9 mouse cellular contexts compared by ENCODE assay signal in the genomic region with DNA sequence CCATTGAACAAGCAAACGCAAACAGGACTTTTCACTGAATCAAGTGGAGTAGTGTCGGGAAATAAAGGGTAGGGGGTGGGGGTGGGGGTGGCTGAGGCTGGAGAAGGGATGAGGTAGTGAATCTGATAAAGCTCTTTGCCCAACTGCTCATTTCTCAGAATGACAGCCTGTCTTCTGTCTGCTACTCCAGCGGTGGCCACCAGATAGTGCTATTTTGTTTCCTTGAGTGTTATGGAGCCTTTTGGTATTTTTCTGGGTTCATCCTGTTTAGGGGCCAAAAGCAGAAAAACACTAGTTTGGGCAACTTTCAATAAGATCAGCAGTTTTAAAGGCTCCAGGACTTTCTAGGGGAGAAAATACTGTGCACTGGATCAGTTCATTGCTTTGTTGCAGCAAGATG. TPM values are rescaled to one million over a fixed set of nuclear protein-coding genes. Genes with fewer than 3 reads are reported as not detected.
A peak's percentile ranks its signal among the peaks of the same experiment; 100 is the strongest.
DNase-seq lines count a peak whose midpoint lies in the region; ATAC-seq and TF ChIP-seq lines count a peak whose summit lies in the region.
"Had no signal": no experiment of that assay in that cellular context is flagged by ENCODE, and none has a peak within 500 bp of the region (broad histone marks: within the 10 kb centered on the region; RNA-seq: fewer than 3 reads in every experiment).

No protein-coding gene starts in this region.

- H3K79me2 ChIP-seq in MEL (ENCODE audit: control insufficient read depth, insufficient read depth, low read length, poor library complexity) = no peaks in the 10 kb centered on the region

- H3K4me1 ChIP-seq in MEL (ENCODE audit: control insufficient read depth in 1 of 2, insufficient read depth in 2 of 2, low read length in 2 of 2) = no peaks in the 10 kb centered on the region
- no peaks in the 10 kb centered on the region for H3K4me1 ChIP-seq in midbrain, embryonic 15.5 days

- TF ChIP-seq POLR2A in MEL (IDR thresholded peaks at IDR 0.05; ENCODE audit: control insufficient read depth in 1 of 2, insufficient read depth in 1 of 2, low read depth in 1 of 2, low read length in 2 of 2, poor library complexity in 1 of 2) = no peak

- peak; percentile 54 for ATAC-seq in inflammation-experienced regulatory T-cells, adult 6 months
- peak; percentile 34; the same call in 1 of the 2 replicates for ATAC-seq in midbrain, embryonic 15.5 days (replicated peaks)

- no peak overlapping the region for H3K4me3 ChIP-seq in left cerebral cortex, adult 2 months
- no peak overlapping the region for H3K4me3 ChIP-seq in MEL (ENCODE audit: control insufficient read depth in 1 of 2, insufficient read depth in 1 of 2, low read depth in 2 of 2, low read length in 2 of 2)
- H3K4me3 ChIP-seq in midbrain, embryonic 15.5 days = no peak overlapping the region
- H3K4me3 ChIP-seq: embryonic facial prominence, embryonic 12.5 days had no signal

- H3K9ac ChIP-seq in MEL (ENCODE audit: control insufficient read depth, low read depth, low read length, poor library complexity, severe bottlenecking) = no peak overlapping the region
- H3K9ac ChIP-seq in midbrain, embryonic 15.5 days = no peak overlapping the region
- H3K9ac ChIP-seq: embryonic facial prominence, embryonic 12.5 days had no signal

- TF ChIP-seq CTCF in left cerebral cortex, adult 2 months (IDR thresholded peaks at IDR 0.05) = peak; percentile 68
- TF ChIP-seq CTCF in MEL (IDR thresholded peaks at IDR 0.05 in 2 of 3, conservative IDR thresholded peaks at IDR 0.05 in 1 of 3; ENCODE audit: control insufficient read depth in 1 of 3, insufficient read depth in 1 of 3, low read depth in 2 of 3, low read length in 3 of 3, poor library complexity in 1 of 3, severe bottlenecking in 1 of 3) = peak; percentile 23 to 68 (median 49); a peak in 4 of 6 replicates

- H3K27ac ChIP-seq in left cerebral cortex, adult 2 months = no peak overlapping the region
- no peak overlapping the region for H3K27ac ChIP-seq in MEL (ENCODE audit: control insufficient read depth, low read depth, low read length)
- peak overlapping the region; percentile 19; the same call in 1 of the 2 replicates for H3K27ac ChIP-seq in midbrain, embryonic 15.5 days
- H3K27ac ChIP-seq: embryonic facial prominence, embryonic 12.5 days had no signal

- H3K36me3 ChIP-seq in MEL (ENCODE audit: control insufficient read depth in 1 of 2, insufficient read depth in 2 of 2, low read length in 2 of 2) = peaks cover 0 to 8% of the 10 kb centered on the region in 2 experiments; a peak in 2 of 4 replicates
- peaks cover 17% of the 10 kb centered on the region for H3K36me3 ChIP-seq in midbrain, embryonic 15.5 days (replicated peaks)

- H3K27me3 ChIP-seq in MEL (ENCODE audit: control insufficient read depth in 1 of 2, insufficient read depth in 2 of 2, low read length in 2 of 2) = no peaks in the 10 kb centered on the region
- no peaks in the 10 kb centered on the region for H3K27me3 ChIP-seq in midbrain, embryonic 15.5 days (replicated peaks)
- H3K27me3 ChIP-seq: embryonic facial prominence, embryonic 12.5 days had no signal

- intact Hi-C loops in left cerebral cortex, adult 2 months (cut with DNase I) = loop anchor here (5.0 kb wide), 2 partner anchors 71 to 326 kb away; a partner anchor contains a TSS
- intact Hi-C loops in left cerebral cortex, postnatal 36 days (cut with DNase I) = loop anchor here (5.0 kb wide), 2 partner anchors 191 to 216 kb away; no protein-coding TSS in a partner anchor

- WGBS in midbrain, embryonic 15.5 days = 7% methylated on average over 3 of the region's 3 CpGs

- no peaks in the 10 kb centered on the region for H3K9me3 ChIP-seq in MEL (replicated peaks; ENCODE audit: insufficient read depth, low read length)
- no peaks in the 10 kb centered on the region for H3K9me3 ChIP-seq in midbrain, embryonic 15.5 days
- H3K9me3 ChIP-seq: embryonic facial prominence, embryonic 12.5 days had no signal

- DNase-seq in left cerebral cortex, adult 2 months (ENCODE audit: extremely low spot score in 1 of 2, low spot score in 2 of 2) = no peak
- no peak for DNase-seq in left cerebral cortex, postnatal 36 days (ENCODE audit: low spot score in 2 of 2)
- DNase-seq in MEL (ENCODE audit: low read depth, low spot score) = peak; percentile 56
- DNase-seq in cerebellum, adult 9-11 months = peak; percentile 47
- no peak for DNase-seq in urinary bladder, postnatal 36 days (ENCODE audit: low spot score in 2 of 2)
- no peak for DNase-seq in natural killer cell, adult 2 months (ENCODE audit: low spot score in 2 of 2)

- TF ChIP-seq RAD21 in MEL (IDR thresholded peaks at IDR 0.05; ENCODE audit: low read depth, low read length) = peak; percentile 43

- H3K4me2 ChIP-seq in midbrain, embryonic 15.5 days = no peak overlapping the region
- H3K4me2 ChIP-seq: embryonic facial prominence, embryonic 12.5 days had no signal

- TF ChIP-seq EP300 in MEL (IDR thresholded peaks at IDR 0.05; ENCODE audit: low read depth in 1 of 2, low read length in 2 of 2) = no peak

TF ChIP-seq in MEL, 35 proteins besides CTCF, POLR2A, EP300 and RAD21:
- TF ChIP-seq ELF1 (IDR thresholded peaks at IDR 0.05; ENCODE audit: low read depth, low read length) (0 out of 2 replicates have a peak, but pooled peaks have one; percentile 11), BHLHE40 (IDR thresholded peaks at IDR 0.05; ENCODE audit: borderline replicate concordance, low read depth, low read length) (0 out of 2 replicates have a peak, but pooled peaks have one; percentile 18), MYC (IDR thresholded peaks at IDR 0.05; ENCODE audit: low read depth, low read length) (no peak), ZMIZ1 (IDR thresholded peaks at IDR 0.05; ENCODE audit: low read depth, low read length) (peak; percentile 44; the same call in 1 of the 2 replicates), MXI1 (IDR thresholded peaks at IDR 0.05; ENCODE audit: low read depth, low read length) (0 out of 2 replicates have a peak, but pooled peaks have one; percentile 29), NRF1 (IDR thresholded peaks at IDR 0.05; ENCODE audit: insufficient read depth, low read depth, low read length, poor library complexity, severe bottlenecking) (no peak), ZC3H11A (IDR thresholded peaks at IDR 0.05; ENCODE audit: low read depth, low read length) (0 out of 2 replicates have a peak, but pooled peaks have one; percentile 26), HCFC1 (IDR thresholded peaks at IDR 0.05; ENCODE audit: low read depth, low read length) (0 out of 2 replicates have a peak, but pooled peaks have one; percentile 34), ZKSCAN1 (IDR thresholded peaks at IDR 0.05; ENCODE audit: low read depth, low read length) (no peak), SMC3 (IDR thresholded peaks at IDR 0.05; ENCODE audit: low read depth, low read length) (peak; percentile 64), MAZ (IDR thresholded peaks at IDR 0.05; ENCODE audit: low read depth, low read length) (0 out of 2 replicates have a peak, but pooled peaks have one; percentile 52), ETS1 (IDR thresholded peaks at IDR 0.05; ENCODE audit: low read depth, low read length) (0 out of 2 replicates have a peak, but pooled peaks have one; percentile 29), SIN3A (IDR thresholded peaks at IDR 0.05; ENCODE audit: low read length) (0 out of 2 replicates have a peak, but pooled peaks have one; percentile 37)

RNA-seq across cellular contexts. Expression of a gene that starts 9.8 kb away (rescaled TPM):
- total RNA-seq in left cerebral cortex, adult 2 months (2021) = 10 to 100 TPM; 57.7 to 62.5 TPM
- total RNA-seq in left cerebral cortex, postnatal 36 days (2021) = 10 to 100 TPM; 49.4 to 71.5 TPM
- total RNA-seq in MEL (2012; rRNA removed) = 0.07 TPM in 1 of 2 replicates, not detected in the other
- polyA plus RNA-seq in MEL (2012; ENCODE audit: insufficient read depth in 1 of 2, insufficient read length in 2 of 2, low read depth in 1 of 2, low replicate concordance in 2 of 2, missing spikeins in 1 of 2) = under 1 TPM in 1 of 2 experiments, not detected in 1; 0.31 TPM
- polyA plus RNA-seq in inflammation-experienced regulatory T-cells, adult 6 months (2017; shearing (Covaris generic)) = under 1 TPM; 0.10 to 0.44 (median 0.11) TPM
- 3.0 and 3.2 TPM in 2 replicates for polyA plus RNA-seq in midbrain, embryonic 15.5 days (2015; fragmentation: Nextera tagmentation; extraction: Ambion mirVana)

Comparison
In these comparisons a context has a peak if more than half of its experiments do, and no peak if none do; other contexts are left out.
1. DNase-seq: peak in MEL (single experiment) and cerebellum, adult 9-11 months (single experiment); none in left cerebral cortex, adult 2 months (0 of 2), left cerebral cortex, postnatal 36 days (0 of 2), urinary bladder, postnatal 36 days (0 of 2) and natural killer cell, adult 2 months (0 of 2).
2. RNA of a gene that starts 9.8 kb away (total RNA-seq): 49.4 to 71.5 TPM in left cerebral cortex, postnatal 36 days and 57.7 to 62.5 TPM in left cerebral cortex, adult 2 months; 0.07 TPM in MEL; every median in the first group is over 10 times any median in the second.